ENCODE assay signal across 9 mouse cellular contexts in the genomic region with DNA sequence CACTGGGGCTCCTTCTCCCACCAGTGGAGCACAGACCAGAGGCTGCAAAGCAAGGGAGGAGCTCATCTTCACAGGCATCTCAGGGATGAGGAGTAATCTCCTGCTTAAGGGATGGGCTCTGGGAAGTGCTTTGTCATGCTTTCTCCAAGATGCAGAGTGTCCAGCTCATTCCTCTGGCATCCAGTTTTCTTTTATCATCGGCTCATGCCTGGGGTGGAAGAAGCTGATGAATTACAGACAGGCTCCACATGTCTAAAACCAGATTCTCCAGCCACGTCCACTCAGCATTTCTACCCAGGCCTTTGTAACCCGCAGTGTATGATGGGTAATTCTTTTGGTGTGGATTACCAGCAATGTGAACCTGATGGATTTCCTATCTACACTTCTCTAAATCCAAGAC. TPM values are rescaled to one million over a fixed set of nuclear protein-coding genes. Genes with fewer than 3 reads are reported as not detected.
"Had no signal": no experiment of that assay in that cellular context is flagged by ENCODE, and none has a peak within 500 bp of the region (broad histone marks: within the 10 kb centered on the region; RNA-seq: fewer than 3 reads in every experiment).

No protein-coding gene starts in this region.

- H3K4me3 ChIP-seq: left cerebral cortex, adult 2 months; liver, embryonic 13.5 days; midbrain, embryonic 12.5 days; midbrain, embryonic 15.5 days; neural tube, embryonic 13.5 days had no signal

- H3K36me3 ChIP-seq: liver, embryonic 13.5 days; midbrain, embryonic 12.5 days; midbrain, embryonic 15.5 days; neural tube, embryonic 13.5 days had no signal

- ATAC-seq: midbrain, embryonic 15.5 days had no signal

- H3K9me3 ChIP-seq: liver, embryonic 13.5 days; midbrain, embryonic 12.5 days; midbrain, embryonic 15.5 days; neural tube, embryonic 13.5 days had no signal

- H3K9ac ChIP-seq: liver, embryonic 13.5 days; midbrain, embryonic 12.5 days; midbrain, embryonic 15.5 days; neural tube, embryonic 13.5 days had no signal

- H3K4me1 ChIP-seq: liver, embryonic 13.5 days had no signal

- H3K27ac ChIP-seq: left cerebral cortex, adult 2 months; liver, embryonic 13.5 days; midbrain, embryonic 12.5 days; midbrain, embryonic 15.5 days; neural tube, embryonic 13.5 days had no signal

- H3K4me2 ChIP-seq: liver, embryonic 13.5 days; midbrain, embryonic 12.5 days; midbrain, embryonic 15.5 days; neural tube, embryonic 13.5 days had no signal

RNA-seq across cellular contexts. Expression of a gene that starts 1.9 kb away (rescaled TPM):
- total RNA-seq: liver, adult 2 months; neutrophil, adult 5-6 weeks had no signal
- polyA plus RNA-seq: limb, embryonic 11.5 days; liver, adult 2 months; liver, embryonic 16.5 days had no signal
